Mouse (Mus musculus) C2C12 (cell line): ENCODE data around the gene C130026I21Rik. TPM values are rescaled to one million over a fixed set of nuclear protein-coding genes. Genes with fewer than 3 reads are reported as not detected.
"Not testable (repeated sequence)": the region's sequence is repeated elsewhere in the genome, so short reads cannot be mapped to it uniquely, and the experiment has no call there.

Source experiments
- H3K27me3 ChIP-seq: one replicate; pipeline ENCODE4 v1.6.1; 2011; ENCODE audit not compliant: control insufficient read depth, insufficient read depth, insufficient read length
- H3K36me3 ChIP-seq: one replicate; pipeline ENCODE4 v1.6.1; 2011; ENCODE audit not compliant: control insufficient read depth, insufficient read depth
- H3K4me3 ChIP-seq: one replicate; pipeline ENCODE4 v1.5.1; 2011; ENCODE audit warnings: mild to moderate bottlenecking, control low read depth; ENCODE audit not compliant: poor library complexity, insufficient read depth, severe bottlenecking
- H3K79me2 ChIP-seq: one replicate; pipeline ENCODE4 v1.6.1; 2011; ENCODE audit not compliant: control insufficient read depth, insufficient read depth
- H3K79me3 ChIP-seq: one replicate; pipeline ENCODE4 v1.6.1; 2011; ENCODE audit warnings: low read depth, control low read depth
- H3ac ChIP-seq: one replicate; pipeline ENCODE3; 2011; ENCODE audit warnings: low read depth; ENCODE audit not compliant: control insufficient read depth, insufficient read length
- polyA plus RNA-seq: library from polyadenylated mRNA; unstranded; fragments of >200 nt; fragmentation: generic; extraction: Trizol; gene quantifications from one replicate; pipeline ENCODE4 v1.2.1, GENCODE M21; 2012; ENCODE audit warnings: missing spikeins

The C130026I21Rik gene
- polyA plus RNA-seq, 1 experiment, result 0.07 TPM

DNA sequence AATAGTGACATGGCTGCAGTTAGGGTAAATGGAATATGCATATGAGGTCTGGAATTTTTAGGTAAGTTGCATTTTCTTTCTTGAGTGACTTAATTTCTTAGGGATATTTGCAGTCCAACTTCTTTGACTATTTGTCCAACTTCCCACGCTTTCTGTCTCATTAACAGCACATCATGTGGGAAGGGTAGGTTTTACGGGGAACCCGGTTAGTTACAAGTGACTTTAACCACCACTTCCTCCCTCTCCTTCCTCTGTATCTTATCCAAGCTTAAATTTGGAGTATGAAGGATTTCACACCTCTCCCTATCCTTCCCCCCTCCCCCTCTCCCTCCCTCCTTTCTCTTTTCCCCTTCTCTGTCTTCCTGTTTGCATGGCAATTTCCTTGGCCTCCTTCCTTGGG is 259.4 kb downstream of the C130026I21Rik start:
- H3K79me2 ChIP-seq, H3K36me3 ChIP-seq, H3ac ChIP-seq, H3K27me3 ChIP-seq, H3K4me3 ChIP-seq, H3K79me3 ChIP-seq: not testable (repeated sequence)

DNA sequence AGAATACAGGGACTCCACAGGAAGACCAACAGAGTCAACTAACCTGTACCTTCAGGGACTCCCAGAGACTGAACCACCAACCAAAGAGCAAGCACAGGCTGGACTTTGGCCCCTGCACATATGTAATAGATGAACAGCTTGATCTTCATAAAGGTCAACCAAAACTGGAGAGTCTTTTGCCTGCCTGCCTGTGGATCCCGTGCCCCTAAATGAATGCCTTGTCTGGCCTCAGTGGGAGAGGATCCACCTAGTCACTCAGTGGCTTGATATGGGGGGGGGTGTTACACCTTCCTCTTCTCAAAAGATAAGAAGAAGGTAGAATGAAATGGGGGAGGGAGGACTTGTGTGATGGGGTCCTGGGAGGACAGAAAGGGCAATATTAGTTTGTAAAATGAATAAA is 262.6 kb downstream of the C130026I21Rik start:
- H3K79me3 ChIP-seq, H3K27me3 ChIP-seq, H3K4me3 ChIP-seq, H3K36me3 ChIP-seq, H3ac ChIP-seq, H3K79me2 ChIP-seq: not testable (repeated sequence)

DNA sequence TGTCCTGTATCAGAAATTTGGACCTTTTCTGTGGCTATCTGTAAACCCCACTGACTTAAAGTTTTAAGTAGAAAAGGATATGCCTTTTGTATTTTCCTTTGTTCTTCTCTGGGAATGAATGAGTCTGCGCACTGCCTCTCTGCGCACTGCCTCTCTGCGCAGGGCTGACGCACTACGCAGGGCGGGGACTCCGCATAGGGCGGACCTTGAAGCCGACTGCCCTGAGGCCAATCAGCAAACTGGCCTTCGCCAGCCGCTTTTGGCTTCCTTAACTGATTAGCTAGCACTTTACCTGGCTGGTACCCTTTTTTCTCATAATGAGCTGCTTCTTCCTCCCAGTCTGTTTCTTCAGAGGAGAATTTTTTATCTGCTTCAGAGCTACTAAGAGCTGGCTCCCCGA is 271.1 kb downstream of the C130026I21Rik start:
- H3K79me2 ChIP-seq, result not testable (repeated sequence)

DNA sequence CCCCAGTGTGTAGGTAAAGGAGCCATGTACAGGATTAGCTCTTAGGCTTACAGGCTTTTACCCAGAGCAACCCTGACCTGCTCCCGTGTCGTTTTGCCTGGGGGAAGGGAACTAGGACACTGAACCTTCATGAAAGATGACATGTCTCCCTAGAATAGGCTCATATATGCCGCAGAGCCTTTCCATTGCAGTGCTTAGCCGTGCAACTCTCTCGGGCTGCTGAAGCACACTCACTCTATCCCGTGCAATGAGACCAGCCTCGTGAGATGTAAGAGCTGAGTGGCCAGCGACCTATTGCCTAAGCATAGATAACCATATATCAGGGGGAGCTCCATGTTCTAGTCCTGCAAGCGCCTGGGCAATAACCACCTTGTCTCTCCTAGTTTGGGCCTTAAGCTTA is 274.1 kb downstream of the C130026I21Rik start:
- not testable (repeated sequence) for H3K79me3 ChIP-seq, H3ac ChIP-seq, H3K79me2 ChIP-seq, H3K4me3 ChIP-seq, H3K36me3 ChIP-seq, H3K27me3 ChIP-seq

More for the DNA sequence above, 271.1 kb downstream of the C130026I21Rik start:
- H3K4me3 ChIP-seq, H3ac ChIP-seq, H3K36me3 ChIP-seq, H3K79me3 ChIP-seq, H3K27me3 ChIP-seq: not testable (repeated sequence)

DNA sequence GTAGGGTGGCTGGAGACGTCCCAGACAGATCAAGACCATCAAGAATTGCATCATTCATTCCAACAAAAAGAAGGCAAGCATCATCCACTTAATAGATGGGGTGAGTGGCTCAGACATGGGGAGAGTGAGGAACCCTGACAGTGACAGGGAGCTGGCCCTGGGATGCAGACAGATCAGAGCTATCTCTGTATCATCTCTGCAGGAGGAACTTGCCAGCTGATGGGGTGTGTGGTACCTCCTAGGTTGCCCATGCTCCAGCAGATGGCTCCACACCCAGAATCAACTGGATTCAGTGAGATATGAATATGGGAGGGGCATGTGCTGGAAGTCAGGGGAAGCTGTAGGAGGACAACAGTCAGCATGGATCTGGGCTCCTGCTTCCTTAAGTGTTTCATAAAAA is 275.9 kb downstream of the C130026I21Rik start:
- H3ac ChIP-seq, H3K4me3 ChIP-seq, H3K27me3 ChIP-seq, H3K79me2 ChIP-seq, H3K79me3 ChIP-seq, H3K36me3 ChIP-seq: not testable (repeated sequence)

DNA sequence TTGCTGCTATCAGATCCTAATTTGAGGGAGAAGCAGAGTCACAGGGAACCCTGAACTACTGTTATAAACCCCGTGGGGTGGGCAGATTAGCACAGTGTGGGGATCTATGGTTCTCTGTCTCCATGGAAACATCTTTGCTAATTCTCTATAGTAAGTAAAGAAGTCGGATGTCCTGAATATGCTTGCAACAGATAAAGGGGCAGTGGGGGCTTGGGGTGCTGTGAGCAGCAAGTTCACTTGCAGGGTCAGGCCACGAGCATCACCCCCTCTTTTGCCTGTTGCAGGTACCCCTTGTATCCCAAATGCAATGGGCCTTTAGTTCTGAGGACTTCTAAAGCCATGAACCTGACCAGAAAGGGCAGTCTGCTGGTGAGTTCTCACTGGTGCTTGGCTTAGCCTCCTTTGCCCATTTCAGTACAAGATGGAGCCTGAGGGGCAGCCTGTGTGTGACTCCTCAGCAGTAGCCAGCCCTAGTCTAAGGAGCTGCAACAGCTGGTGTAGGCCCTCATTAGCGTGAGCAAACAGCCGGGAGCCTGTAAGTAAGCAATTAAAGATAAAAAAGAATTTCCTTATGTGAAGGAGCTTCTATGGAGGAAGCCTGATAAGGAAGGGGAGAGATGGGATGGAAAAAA is 276.6 kb downstream of the C130026I21Rik start:
- H3K27me3 ChIP-seq, H3K79me2 ChIP-seq, H3K79me3 ChIP-seq, H3K36me3 ChIP-seq, H3ac ChIP-seq, H3K4me3 ChIP-seq: not testable (repeated sequence)

DNA sequence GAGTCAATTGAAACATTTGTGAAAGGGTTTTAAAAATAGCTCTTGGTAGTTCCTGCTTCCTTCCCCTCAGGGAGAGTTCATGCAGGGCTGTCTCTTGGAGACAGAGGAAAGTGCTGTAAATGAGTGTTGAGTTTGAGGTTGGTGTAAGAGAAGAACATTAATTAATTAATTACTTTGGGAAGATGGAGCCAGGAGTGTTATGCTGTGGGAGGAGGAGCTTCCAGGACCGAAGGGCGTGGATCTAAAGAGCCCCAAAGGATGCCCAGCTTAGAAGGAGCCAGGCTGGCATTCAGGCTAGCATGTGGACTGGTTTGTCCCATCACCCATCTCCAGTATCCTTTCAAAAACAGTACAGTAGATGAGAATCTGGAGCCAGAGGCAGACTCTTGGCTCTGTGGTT is 277.1 kb downstream of the C130026I21Rik start:
- not testable (repeated sequence) for H3K79me2 ChIP-seq, H3K27me3 ChIP-seq, H3ac ChIP-seq, H3K4me3 ChIP-seq, H3K79me3 ChIP-seq, H3K36me3 ChIP-seq

DNA sequence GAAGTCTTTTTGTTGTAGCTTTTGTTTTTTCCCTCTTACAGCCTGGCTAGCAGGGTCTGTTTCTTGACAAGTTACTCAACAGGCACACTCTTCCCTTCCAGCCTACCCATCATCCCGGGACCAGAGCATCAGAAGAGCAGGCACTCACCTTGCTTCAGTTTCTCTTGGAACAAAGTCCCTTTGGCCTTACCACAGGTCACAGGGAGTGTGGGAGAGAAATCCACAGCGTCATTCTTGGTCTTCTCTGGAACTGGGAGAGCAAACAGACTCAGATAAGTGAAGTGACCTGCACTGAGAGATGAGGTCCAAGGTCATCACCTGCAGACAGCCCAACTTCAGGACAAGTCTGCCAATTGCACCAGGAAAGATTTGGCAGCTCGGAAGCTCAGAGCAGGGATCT is 277.5 kb downstream of the C130026I21Rik start:
- not testable (repeated sequence) for H3ac ChIP-seq, H3K79me3 ChIP-seq

DNA sequence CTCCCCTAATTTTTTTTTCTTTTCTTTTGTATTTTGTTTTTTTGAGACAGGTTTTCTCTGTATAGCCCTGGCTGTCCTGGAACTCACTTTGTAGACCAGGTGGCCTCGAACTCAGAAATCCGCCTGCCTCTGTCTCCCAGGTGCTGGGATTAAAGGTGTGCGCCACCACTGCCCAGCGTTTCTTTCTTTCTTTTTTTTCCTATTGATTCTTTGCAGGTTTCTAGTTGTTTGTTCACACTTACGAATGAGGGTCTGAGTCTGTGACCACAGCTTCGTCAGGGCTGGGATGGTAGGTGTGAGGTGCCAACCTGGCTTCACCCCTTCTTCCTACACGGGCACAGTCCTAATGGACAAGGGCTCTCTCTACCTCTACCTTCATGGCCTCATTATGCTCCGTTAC is 281.3 kb downstream of the C130026I21Rik start:
- H3K4me3 ChIP-seq, H3ac ChIP-seq, H3K79me3 ChIP-seq, H3K79me2 ChIP-seq, H3K27me3 ChIP-seq, H3K36me3 ChIP-seq: not testable (repeated sequence)

More for the DNA sequence above, 277.5 kb downstream of the C130026I21Rik start:
- not testable (repeated sequence) for H3K27me3 ChIP-seq, H3K36me3 ChIP-seq, H3K79me2 ChIP-seq, H3K4me3 ChIP-seq

DNA sequence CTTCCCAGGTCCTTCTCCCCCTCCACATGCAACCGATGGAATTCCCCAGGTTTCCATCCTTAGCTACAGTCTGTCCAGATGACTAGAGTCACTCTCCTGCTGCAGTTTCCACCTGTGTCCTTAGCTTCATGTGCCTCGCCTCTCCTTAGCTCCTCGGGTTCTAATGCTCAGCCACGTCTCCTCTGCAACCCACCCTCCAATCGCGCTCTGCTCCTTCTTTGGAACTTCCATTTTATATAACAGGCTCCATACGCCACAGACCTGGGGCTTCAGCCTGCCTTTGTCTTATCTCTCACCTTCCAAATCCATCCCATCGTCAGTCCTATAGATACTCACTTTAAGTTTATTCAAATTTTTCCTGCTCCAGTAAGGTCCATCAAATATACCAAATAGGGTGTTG is 282.6 kb downstream of the C130026I21Rik start:
- H3K79me3 ChIP-seq, H3K27me3 ChIP-seq, H3K79me2 ChIP-seq, H3K4me3 ChIP-seq, H3K36me3 ChIP-seq, H3ac ChIP-seq: not testable (repeated sequence)

DNA sequence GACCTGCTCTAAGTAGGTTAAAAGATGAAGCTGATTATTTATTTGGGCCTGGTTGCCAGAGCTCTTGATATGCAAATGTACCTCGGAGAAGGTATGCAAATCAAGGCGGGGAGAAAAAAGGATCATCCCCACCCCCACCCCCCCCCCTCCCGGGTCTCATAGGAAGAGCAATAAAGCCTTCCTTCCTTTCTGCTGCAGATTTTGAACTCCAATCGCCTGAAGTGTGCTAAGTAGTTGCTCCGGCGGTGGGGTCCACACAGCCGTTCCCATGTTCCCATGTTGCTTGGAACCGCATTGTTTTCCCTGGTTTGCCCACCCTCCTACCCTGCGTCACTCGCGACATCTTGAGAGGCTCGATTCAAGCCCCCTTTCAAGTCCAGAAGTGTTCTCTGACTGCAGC is 308.6 kb downstream of the C130026I21Rik start:
- not testable (repeated sequence) for H3K4me3 ChIP-seq

DNA sequence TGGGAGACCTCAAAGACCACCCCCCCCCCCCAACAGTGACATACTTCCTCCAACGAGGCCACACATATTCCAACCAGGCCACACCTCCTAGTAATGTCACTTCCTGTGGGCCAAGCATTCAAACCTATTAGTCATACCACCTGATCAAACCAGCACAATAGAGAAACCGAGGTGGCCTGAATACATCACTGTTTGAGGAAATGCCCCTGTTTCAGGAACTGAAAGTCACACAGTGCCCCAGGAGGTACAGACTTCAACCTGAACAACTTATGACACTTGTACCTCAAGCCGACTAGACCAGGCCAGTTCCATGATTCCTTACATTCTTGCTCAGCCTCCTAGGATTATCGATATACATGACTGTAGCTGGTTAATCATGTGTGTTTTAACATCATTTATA is 312.7 kb downstream of the C130026I21Rik start:
- not testable (repeated sequence) for H3K27me3 ChIP-seq, H3K36me3 ChIP-seq, H3K4me3 ChIP-seq, H3K79me3 ChIP-seq, H3K79me2 ChIP-seq, H3ac ChIP-seq

More for the DNA sequence above, 308.6 kb downstream of the C130026I21Rik start:
- H3ac ChIP-seq, H3K27me3 ChIP-seq, H3K36me3 ChIP-seq, H3K79me3 ChIP-seq, H3K79me2 ChIP-seq: not testable (repeated sequence)
